Mouse (Mus musculus) adrenal gland, postnatal 14 days (tissue): ENCODE measurements around the gene Eed. TPM values are rescaled to one million over a fixed set of nuclear protein-coding genes. Genes with fewer than 3 reads are reported as not detected.
"Not testable (repeated sequence)": the region's sequence is repeated elsewhere in the genome, so short reads cannot be mapped to it uniquely, and the experiment has no call there.

Experiments used
- DNase-seq: peaks from one replicate; pipeline ENCODE4 v3.0.0; 2021; ENCODE audit warnings: mixed read lengths
- long read RNA-seq, 2 experiments: library from polyadenylated mRNA; stranded (forward); transcript quantifications; one replicate each; pipeline ENCODE4 v2.0.0; 2021
- total RNA-seq: library from RNA; stranded (reverse); gene quantifications from 2 replicates; pipeline ENCODE4 v1.2.3, GENCODE M21; 2021

The Eed gene
- 53.0 and 63.1 TPM in 2 replicates for total RNA-seq
- long read RNA-seq, experiment 1, transcript Eed-201 (12 exons, 2,067 nt), result major isoform, 33 of 54 reads
- long read RNA-seq, experiment 1, partial matches to known transcripts, result 2 of 54 reads
- long read RNA-seq, experiment 1, other reads (novel, unspliced or antisense), result 19 of 54 reads
- long read RNA-seq, experiment 2, transcript Eed-201 (12 exons, 2,067 nt), result major isoform, 22 of 38 reads
- long read RNA-seq, experiment 2, partial matches to known transcripts, result 0 of 38 reads
- long read RNA-seq, experiment 2, other reads (novel, unspliced or antisense), result 15 of 38 reads

GRCm38 (mm10) chr7:89980485-89981422, at the start of gene Eed:
Eed (minus strand) TSS chr7:89980983.
- peak; percentile 98 for DNase-seq

DNA sequence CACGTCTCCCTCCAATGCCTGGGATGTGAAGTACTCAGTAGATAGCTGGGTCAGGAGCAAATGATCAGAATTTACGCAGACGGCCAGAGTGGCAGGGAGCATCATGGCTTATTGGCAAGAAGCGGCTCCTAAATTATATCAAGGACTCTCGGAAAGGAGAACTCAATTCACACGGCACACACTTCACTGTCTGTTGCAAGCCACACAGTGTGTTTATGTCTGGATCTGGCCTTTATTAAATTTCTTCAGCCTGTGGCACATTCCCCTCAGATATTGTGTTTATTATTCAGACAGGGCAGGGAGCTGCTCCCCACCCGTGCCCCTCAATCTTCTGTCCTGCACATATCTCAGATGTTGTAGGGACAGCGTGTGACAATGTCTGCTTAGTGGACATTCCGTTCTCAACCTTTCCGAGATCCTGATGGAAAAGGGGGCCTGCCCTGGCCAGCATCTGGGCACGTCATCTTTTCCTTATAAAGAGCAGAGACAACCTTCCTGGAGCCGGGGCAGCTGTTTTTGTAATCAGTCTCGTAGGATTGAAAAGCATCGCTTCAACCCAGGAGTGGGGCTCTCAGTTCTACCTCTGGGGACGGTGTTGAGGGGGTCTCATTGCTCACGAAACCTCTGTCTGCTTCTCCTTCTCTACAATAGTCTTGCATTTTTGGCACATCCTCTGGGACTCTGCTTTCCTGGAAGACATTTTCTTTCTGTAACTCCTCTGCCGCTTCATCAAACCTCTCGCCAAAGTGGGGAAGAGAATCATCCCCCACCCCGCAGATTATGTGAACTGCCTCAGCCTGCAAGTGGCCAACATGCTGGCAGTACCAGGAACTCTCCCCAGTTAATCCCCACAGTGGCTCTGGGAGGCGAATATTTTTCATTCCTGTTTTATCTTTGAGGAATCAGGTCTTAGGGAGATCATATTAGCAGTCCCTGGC, 49.0 kb upstream of the Eed start:
- peak; percentile 45 for DNase-seq

- peak; percentile 53 for DNase-seq
Measured at GRCm38 (mm10) chr7:90028888-90029547, 48.2 kb upstream of the Eed start.

GRCm38 (mm10) chr7:90024975-90025374, 44.2 kb upstream of the Eed start:
- no peak for DNase-seq

- DNase-seq, result no peak
Measured at GRCm38 (mm10) chr7:90022974-90023707, 42.4 kb upstream of the Eed start.

GRCm38 (mm10) chr7:90020331-90020730, 39.5 kb upstream of the Eed start:
- DNase-seq, result no peak

DNA sequence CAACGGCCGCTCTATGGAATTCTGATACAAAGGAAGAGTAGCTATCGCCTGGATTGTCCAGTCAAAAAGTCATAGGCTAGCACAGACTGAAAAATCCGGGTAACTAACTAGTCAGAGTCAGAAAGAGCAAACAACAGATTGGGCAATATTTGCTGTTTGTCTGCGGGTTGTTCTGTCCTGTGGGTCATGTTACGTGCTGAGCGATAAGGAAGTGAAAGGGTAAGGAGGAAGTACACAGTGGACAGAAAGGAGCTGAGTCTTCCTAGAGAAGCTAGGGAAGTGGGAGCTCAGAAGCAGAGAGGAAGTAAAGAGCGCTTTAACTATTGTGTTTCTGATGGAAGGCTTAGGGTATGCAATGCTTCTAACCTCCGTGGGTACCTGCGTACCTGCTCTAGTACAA, 38.8 kb upstream of the Eed start:
- no peak for DNase-seq

DNA sequence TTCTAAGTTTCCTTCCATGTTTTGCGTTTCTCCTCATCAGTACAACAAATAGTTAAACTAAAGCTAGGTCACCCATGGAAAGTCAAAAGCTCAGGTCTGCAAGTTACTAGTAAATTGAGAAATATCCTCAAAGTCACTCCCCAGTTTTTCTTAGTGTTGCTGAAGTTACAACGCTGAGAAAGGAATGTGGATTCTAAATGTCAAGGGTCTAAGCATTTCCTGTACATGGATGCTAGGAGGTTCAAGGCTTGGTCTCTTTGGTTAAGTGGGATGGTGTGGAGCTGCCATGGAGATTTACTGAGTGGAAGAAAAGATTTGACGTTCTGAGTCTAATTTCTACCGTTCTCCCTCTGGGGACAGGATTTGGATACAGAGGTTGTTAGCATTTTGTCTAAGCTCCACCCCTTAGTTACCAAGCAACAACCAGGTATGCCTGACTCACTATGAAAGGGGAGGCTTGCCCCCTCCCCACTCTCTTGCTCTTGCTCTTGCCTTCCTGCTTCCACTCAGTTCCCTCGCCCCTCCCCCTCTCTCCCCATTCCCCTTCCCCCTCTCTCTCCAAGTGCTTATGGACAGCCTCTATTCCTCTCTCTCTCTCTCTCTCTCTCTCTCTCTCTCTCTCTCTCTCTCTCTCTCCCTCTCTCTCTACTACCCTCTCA, 36.3 kb upstream of the Eed start:
- DNase-seq, result peak; percentile 32

GRCm38 (mm10) chr7:90016459-90016858, 35.7 kb upstream of the Eed start:
- DNase-seq, result peak; percentile 12

- no peak for DNase-seq
Measured at GRCm38 (mm10) chr7:90006667-90007653, 26.2 kb upstream of the Eed start.

DNA sequence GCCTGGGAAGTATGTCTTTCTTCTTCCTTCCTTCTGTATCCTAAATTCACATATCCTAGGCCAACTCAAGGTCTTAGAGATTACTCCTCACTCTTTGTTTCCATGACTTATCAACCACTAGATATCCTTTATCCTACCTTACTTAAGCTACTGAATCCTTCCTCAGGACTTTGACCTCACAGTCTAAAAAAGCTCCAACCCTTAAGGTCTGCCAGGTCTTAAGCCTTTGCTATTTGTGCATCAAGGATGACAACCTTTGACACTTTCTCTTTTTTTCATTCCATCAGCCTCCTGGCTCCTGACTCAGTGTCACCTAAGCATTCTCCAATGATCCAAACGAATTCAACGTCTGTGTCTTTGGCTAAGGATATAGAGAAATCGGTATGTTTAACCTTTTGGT, 24.0 kb upstream of the Eed start:
- DNase-seq, result no peak

- no peak for DNase-seq
Measured at GRCm38 (mm10) chr7:90002375-90002774, 21.6 kb upstream of the Eed start.

DNA sequence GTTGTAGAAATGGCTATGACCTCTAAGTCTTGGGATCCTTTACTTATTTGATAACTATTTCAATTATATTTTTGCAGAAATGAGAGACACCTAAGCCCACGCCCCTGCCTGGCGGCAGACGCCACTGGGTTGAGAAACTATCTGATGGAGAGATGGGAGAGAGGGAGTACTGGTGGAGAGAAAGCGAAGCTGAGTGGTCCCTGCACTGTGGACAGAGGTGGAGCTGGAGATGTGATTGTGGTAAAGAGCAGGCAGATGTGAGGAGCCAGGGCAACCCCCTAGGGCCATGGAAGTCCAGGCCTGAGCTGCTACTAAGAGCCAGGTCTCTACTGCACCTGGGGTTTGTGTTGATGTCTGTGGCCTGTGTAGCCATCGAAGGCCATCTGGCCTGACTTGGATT, 18.7 kb upstream of the Eed start:
- DNase-seq, result no peak

DNA sequence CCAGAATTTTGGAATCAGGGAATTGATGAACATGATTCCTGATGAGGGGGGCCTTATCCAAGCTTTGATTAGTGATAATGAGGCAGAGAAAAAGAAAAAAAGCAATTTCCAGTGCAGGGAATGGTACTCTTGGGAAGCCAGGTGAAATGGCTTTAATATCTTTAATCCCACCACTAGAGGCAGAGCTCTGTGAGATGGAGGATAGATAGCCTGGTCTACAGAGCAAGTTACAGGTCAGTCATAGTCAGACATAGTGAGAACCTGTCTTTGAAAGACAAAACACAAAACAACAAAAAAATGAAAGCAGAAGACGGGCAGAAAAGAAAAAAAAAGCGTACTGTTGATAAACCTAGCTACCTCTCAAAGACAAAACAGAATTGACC, 17.8 kb upstream of the Eed start:
- DNase-seq, result no peak

DNA sequence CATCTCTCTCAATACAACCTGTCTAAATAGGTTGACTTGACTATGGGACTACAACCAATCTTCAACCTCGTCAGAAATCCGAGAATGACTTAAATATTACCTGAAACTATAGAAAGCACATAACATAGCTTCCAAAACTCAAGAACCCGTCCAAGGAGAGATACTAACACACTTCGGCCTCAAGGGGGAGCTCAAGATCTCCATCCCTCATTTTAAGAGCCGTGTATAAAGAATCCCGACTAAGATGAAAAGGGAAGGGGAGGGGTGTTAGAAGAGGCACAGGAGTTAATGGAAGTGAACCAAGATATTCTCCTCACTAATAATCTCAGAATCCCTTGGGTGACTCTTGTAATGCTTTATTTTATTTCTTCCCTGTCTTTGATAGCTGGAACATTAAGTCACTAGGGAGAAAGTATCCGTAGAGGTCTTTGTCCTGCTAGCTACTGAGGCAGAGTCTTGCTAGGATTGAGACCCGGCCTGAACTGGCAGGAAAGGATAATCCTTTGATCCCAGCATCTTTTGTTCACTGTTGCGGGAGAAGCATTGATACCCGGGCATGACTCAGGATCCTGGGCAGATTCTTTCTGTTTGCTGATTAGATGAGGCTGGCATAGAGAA, 17.3 kb upstream of the Eed start:
- peak; percentile 60 for DNase-seq

DNA sequence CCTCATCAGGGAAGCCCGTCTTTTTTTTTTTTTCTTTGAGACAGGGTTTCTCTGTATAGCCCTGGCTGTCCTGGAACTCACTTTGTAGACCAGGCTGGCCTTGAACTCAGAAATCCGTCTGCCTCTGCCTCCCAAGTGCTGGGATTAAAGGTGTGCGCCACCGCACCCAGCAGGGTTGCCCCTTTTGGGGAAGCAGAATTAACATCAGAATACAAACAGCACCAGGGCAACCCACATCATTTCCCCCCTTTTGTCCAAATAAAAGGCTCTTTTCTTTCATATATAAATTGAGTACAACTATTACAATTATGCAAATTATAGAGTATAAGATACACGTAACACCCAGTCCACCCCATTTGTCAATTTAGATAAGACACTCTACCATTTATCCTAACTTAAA, 16.7 kb upstream of the Eed start:
- not testable (repeated sequence) for DNase-seq

- DNase-seq, result no peak
Measured at GRCm38 (mm10) chr7:89993091-89993490, 12.3 kb upstream of the Eed start.

- DNase-seq, result no peak
Measured at GRCm38 (mm10) chr7:89984421-89984820, 3.6 kb upstream of the Eed start.

DNA sequence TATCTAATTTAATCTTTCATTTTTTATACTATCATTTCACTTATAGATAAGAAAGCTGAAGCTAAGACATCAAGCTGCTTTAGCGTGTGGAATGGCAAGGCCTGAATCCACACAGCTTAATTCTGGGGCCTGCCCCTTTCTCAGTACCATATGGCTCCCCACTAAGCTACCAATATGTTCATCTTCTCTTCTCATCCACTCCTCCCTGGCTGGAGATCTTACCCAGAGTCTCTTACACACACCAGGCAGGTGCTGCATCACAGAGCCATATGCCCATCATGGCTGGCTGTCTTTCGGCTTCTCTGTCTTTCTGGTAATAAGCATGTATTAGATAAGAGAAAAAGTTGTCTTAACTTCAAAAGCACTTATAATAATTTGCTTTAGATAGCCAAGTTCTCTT, 2.7 kb upstream of the Eed start:
- no peak for DNase-seq
